Mouse (Mus musculus) thymus, postnatal 4 days (tissue): ENCODE measurements around the gene Zbtb16.

Source experiments
- DNase-seq: peaks from one replicate; pipeline ENCODE4 v3.0.0; 2021

The Zbtb16 gene

DNA sequence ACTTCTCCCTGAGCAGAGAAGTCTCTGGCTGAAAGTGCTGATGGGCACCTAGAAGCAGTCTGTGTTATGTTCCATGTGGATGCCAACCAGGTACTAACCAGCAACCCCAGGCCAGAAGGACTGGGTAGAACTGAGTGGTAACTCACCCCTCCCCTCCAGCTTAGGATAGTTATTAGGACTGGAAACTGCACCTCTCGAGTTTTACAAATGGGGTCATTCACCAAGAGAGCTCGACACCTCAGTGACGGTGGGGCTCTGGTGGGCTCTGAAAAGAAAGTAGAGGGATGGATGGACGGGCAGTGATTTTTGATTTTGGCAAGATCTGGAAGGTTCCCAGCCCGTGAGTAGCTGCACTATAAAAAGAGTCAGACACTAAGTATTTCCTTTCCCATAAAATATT is 71.7 kb downstream of the Zbtb16 start:
- DNase-seq = no peak

DNA sequence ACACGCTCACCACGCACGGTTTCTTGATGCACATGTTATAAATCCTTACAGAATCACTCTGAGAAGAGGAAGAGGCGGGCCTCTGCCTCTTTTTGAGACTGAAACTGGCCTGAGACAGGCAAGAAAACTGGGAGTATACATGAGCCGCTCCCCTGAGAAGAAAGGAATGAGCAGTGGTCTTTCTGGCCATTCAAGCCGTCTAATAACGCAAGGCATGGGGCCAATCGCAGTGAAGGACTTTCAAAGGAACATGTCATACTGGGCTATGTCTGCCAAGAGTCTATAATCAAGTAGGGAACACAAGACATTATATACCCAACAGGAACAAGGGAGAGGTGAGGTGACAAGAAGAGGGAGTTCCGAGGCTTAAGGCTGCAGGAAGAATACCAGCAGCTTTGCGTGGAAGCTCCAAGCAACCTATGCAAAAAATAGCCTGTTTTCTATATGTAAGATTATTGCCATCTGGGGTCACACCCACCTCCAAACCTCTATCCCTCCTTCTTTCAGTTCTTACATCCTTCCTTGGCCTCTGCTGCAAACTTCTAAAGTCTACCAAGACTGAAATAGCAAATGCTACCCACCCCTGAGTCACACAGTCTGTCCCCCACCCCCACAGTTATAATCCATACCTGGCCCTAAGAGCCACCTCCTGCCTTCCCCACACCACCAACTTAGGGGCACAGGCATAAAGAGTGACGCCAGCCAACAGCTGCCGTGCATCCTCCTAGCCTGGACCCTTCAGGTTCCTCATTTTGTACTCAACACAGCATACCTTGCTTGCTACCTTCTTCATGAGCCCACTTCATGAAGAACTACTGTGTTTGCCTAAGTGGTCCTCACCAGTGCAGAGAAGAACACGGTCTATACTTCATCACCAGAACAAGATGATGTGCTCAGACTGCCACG is 74.0 kb downstream of the Zbtb16 start:
- DNase-seq = no peak

DNA sequence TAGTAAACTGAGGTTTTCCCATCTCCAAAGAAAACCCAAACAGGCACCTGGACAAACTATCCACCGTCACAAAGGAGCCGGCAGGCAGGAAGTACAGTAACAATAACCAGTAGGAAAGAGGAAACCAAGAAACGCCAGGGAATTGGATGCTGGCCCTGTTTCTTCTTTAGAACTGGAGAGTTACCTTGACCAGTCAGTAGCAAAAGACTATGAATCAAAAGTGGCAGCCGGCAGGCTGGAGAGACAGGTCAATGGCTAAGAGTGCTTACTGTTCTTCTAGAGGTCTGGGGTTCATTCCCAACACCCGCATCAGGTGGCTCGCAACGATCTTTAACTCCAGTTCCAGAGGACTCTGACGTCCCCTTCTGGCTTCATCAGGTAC is 74.9 kb downstream of the Zbtb16 start:
- DNase-seq = no peak

DNA sequence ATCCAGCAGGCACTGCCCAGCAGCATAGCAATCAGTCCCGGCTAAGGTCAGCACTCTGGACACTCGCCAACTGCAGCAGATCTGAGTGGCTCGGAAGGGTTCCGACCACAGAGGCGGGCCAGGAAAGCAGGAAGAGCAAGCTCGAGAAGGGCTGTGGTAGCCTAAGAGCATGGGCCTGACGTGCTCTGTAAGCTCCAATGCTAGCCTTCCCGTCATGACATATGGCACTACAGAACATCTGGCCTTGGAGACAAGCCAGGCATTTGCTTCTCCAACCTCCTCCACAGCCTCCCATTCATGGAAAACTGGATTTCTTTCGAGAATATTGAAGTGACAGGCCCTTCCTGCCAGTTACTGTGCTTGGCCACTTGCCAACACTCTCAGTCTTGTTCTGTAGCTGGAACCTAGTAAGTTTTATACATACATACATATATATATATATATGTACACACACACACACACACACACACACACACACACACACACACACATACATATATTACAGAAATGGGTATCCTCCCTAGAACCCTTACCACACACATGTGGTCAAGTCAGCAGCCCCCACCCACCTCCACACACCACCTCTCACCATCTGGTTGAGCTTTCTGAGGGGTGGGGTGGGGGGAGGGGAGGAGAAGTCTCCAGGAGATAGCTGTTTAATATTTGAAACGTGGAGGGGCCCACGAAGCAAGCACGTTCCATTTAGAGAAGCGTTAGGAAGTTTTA is 75.4 kb downstream of the Zbtb16 start:
- DNase-seq = no peak

DNA sequence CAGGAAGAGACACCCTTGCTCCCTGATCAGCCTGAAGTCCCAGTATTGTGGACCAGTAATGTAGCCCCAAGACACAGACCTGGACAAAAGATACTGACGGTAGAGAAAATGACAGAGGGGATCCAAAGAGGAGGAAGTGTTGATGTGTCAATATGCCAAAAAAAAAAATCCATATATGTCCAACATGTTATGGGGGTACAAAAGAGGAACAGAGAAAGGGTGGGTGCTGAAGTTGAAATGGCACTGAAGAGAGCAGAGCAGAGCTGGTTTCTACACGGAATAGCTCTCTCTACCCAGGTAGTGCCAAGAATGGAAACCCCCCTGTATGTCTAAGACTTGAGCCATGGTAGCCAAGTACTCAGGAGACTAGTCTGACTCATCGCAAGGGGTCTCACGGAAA is 76.9 kb downstream of the Zbtb16 start:
- DNase-seq = no peak

DNA sequence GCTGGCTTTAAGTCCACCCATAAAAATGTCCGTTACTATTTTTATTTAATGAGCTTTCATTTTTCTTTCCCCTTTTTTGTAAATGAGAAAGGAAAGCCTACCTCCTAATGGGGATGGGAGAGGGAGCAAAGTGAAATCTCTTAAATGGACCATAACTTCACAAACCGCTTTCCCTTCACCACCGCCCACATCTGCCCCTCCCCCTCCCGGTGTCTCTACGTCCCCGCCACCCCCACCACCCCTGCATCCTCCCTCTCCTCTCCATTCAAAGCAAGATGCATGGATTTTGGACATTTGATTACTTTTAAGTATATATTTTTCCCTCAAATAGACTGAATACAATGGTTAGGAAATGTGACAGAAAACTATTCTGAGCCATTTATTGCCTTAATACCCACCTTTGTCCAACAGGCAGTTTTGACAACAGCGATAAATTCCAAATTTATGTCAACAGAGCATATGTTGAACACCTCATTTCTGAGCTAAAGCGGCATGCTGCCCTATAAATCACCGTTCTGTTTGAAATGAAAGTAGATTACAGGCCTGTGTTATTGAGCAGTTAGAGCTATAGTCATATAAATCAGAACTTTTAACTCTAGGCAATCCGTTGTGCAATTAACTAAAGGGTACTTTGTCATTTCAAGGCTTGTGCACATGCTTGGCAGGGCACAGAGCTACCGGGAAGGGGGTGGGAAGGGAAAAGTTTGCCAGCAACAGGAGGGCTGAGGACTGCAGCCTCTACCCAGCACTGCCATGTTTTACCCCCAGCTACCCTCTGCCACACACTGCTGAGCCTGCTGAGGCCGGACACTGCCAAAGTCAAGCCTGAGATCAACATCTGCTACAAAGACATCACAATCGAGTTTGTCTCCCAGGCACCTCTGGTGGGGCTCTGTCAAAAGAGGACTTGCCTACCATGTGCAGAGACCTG is 78.1 kb downstream of the Zbtb16 start:
- DNase-seq = no peak

DNA sequence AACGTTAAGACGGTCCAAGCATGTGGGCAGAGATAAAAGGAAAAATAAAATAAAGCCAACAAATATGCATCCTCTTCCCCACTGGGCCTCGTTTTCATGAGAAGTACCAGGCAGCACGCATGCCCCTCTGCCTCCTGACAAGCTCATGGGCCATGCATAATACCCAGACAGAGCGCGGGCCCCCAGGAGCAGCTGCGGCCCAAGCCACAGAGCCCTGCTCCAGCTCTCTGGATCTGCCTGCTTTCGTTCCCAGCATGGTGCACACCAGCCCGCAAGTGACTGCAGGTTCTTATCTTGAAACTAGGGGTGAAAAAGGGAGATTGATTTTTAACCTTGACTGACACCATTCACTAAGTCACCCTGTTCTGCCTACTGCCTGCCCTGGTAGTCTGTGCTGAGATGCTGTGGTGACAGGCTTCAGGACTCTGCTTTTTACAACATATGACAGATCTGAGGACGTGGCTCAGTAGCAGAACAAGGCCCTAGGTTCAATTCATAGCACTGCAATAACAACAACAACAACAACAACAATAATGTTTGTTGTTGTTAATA is 79.7 kb downstream of the Zbtb16 start:
- DNase-seq = no peak

DNA sequence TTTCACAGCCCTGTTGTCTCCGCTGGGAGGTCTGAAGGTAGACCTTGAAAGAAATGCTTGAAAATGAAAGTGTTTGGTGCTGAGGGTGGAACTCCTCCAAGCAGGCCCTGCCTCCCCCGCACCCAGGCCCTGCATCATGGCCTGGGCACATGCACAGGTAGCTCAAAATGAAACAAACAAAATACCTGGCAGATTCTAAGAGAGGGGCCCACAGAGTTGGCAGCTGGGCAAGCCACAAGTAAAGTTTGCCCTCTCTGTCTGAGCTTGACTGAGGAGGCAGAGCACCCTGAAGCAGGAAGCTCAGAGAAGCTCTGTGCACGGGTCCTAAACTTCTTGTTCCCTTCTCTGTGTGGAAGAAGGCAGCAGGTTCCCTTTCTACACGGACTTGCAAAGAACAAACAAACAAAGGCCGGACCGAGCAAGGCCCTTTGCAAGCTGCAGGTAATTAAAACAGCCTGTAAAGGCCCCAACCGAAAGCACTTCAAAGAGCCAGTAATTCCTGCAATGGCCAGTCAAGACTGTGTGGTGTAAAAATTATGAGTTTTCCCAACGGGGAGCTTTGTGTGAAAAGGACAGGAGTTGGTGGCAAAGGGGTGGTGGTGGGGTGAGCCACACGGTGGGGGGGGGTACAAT is 80.5 kb downstream of the Zbtb16 start:
- no peak for DNase-seq

DNA sequence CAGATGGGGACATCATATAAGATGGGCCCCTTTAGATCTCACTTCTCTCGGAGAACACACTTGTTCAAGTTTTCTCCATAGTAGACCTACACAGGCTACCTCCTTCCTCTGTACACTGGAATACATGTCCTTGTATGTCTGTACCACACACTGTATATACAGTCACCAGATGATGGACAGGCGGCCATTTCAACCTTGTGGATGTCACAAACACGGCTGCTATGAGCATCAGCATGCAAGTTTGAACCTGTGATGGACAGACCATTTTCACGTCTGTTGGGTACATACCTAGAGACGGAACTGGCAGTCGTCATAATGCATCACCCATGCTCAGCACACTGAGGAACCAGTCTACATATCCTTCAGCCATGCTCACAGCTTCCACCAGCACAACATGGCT is 81.6 kb downstream of the Zbtb16 start:
- DNase-seq = no peak

DNA sequence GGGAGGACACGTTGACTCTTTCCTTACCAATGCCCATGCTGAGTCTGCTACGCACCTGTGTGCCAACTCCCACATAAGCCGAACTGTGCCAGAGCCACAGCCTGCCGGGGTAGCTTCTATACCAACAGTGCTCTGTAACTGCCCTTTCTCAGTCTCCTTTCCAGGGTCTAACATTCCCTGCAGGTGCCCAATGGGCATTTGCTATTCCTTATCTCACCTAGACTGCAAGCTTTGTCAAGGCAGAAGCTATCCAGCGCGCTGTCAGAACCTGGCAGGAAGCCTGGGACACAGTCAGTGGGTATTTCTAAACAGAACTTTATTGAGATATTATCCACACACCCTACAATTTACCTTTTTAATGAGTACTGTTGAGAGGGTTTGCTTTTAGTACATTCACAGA is 82.1 kb downstream of the Zbtb16 start:
- DNase-seq = no peak

DNA sequence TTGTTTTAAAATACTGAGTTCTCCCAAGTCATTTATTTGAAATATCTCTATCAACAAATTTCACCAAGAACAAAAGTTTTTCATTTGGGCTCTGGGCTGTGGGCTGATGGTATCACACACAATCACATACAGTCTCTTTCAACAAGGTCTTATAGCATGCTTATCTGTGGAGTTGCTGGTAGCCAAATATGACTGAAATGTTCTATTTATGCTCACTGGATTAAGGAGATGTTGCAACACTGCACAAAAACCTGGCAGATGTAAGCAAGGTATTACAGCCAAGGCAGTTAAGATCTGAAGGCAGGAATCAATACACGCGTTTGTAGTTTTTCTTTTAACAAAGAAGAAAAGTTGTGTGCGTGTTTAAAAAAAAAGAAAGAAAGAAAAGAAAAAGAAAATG is 84.1 kb downstream of the Zbtb16 start:
- no peak for DNase-seq

DNA sequence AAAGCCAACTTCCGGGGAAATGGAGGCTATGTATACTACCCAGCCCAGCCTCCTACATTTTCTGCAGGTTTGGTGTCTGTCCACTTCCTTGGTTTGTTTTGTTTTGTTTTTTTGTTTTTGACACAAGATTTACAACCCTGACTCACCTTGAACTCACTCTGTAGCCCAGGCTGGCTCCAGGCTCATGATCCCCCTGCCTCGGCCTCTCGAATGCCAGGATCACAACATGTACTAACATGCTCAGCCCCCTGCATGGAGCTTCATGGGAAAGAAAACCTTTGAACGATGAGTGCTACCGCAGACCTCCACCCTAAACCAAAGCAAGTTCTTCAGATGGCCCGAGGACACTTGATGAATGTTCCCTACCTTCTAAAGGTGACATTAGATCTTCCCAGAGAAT is 86.4 kb downstream of the Zbtb16 start:
- DNase-seq = no peak

DNA sequence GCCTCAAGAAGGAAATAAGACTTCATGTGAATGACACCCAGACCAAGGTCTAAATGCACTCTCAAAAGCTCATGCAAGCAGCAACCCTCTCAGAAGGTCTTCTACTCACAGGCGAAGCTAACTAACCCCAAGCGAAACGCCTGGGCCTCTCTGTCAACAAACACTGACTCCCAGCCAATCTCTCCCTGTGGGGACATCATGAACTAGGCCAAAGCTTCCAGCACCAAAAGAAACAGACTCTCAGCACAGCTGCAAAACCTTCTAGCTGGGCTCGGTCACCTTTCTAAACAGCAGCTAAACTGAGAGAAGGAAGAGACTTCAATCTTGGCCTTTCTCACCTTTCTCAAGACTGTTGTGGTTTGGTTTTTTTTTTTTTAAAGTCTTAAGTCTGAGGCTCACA is 86.9 kb downstream of the Zbtb16 start:
- DNase-seq = no peak

DNA sequence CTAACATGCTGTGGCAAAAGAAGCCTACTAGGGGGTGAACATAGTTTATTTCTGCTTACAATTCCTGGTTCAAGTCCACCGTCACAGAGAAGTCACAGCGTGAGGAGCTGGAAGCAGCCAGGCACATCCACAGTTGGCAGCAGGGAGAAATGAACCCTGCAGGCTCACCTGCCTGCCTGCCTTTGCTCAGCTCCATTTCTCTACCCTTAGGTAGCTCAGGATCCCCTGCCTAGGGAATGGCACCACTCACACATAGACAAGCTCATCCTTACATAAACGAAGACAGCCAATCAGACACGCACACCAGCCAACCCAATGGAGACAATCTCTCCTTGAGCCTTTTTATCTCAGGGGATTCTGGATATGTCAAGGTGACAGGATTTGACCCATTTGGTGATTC is 87.3 kb downstream of the Zbtb16 start:
- DNase-seq = no peak

DNA sequence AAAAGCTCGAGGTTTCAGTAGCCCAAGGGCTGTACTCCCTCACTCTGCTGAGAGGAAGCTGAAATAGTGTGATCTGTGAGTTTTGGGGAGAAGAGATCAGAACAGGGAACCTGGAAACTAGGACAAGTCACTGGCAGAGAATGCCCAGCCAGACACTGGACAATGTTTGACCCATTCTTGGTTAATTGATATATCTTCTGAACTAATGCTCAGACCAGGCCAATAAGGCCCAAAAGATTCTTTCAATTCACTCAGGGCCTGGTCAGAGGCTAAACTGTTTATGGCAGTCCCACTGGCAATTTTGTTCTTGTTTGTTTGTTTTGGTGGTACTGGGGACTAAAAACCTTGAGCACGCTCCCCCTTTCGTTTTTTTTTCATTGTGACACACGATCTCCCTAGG is 87.8 kb downstream of the Zbtb16 start:
- no peak for DNase-seq

DNA sequence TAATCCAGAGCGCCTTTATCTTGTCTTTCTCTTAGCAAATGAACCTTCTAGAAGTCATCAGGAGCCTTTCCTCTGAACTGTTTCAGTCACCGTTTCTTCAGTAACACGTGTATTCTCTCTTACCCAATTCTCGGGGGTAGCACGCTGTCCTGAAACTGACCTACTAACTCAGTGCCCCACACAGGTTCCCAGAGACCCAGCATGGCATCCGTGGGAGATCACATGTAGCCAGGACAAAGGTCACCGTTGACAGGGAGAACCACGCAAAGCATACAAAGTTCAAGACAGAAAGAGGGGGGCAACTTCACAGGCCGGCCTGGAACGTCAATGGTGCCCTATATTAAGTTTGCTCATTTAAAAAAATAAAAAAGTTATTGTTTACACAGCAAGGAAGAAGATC is 89.5 kb downstream of the Zbtb16 start:
- no peak for DNase-seq

DNA sequence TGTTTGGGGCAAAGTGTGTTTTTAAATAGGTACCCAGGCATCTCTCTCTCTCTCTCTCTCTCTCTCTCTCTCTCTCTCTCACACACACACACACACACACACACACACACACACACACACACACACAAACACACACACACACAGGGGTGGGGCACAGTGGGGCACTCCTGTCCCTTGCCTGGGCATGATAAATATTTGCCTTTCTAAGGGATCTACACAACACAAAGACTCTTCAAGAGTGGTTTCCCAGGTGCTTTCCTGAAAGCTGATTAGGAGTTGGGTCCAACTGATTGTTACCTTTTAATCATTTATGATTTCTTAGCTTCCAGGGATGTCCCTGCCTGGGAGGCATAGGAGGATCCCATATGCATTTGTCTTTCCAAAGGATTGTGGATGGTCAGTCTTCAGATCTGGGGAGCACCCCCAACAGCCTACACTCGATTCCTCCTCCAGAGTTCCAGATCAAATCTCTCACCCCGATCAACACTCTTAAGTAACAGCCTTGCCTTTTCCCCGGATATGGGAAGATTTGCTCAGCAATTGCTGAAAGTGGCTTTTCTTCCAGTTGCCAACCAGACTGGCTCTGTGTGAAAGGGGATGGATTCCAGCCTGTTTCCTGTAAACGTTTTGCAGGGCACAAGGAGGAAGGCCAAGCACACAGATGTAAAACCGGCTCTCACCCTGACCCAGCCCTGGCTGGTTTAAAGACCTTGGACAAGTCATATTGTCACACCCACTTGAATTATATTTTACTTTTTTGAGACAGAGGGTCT is 90.5 kb downstream of the Zbtb16 start:
- no peak for DNase-seq

DNA sequence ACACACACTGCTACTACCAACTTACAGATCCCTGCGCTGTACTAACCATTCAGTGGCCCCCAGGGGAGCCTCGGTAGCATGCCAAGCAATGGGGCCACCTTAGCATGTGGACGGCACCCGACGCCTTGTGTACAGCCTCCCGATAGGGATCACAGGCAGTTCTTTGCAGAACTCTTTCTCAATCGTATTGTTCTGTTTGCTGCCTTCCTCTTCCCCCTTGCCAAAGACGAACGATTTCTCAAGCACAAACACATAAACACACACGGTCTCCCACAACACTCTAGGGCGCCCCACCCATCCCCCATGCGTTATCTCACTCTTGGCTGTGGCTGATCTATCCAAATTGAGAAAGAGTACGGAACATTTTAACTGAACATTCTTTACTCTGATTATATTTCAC is 91.1 kb downstream of the Zbtb16 start:
- DNase-seq = no peak

DNA sequence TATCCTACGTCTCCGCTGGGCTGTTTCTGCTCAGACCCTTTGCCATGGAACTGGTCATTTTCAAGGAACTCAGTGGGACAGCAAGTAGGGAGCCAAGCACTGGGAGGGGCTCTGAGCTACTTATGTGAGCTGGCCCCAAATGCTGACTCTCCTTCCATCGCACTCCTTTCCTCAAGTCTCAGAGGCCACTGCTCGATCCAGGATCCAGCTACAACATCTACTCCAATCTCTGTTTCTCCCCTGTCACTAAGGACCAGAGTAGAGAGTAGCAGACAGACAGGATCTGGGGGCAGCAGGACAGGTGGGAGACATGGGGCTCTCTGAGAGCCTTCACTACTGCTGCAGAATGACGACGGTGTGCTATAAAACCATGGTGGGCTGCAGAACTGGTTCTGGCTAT is 91.6 kb downstream of the Zbtb16 start:
- DNase-seq = no peak

DNA sequence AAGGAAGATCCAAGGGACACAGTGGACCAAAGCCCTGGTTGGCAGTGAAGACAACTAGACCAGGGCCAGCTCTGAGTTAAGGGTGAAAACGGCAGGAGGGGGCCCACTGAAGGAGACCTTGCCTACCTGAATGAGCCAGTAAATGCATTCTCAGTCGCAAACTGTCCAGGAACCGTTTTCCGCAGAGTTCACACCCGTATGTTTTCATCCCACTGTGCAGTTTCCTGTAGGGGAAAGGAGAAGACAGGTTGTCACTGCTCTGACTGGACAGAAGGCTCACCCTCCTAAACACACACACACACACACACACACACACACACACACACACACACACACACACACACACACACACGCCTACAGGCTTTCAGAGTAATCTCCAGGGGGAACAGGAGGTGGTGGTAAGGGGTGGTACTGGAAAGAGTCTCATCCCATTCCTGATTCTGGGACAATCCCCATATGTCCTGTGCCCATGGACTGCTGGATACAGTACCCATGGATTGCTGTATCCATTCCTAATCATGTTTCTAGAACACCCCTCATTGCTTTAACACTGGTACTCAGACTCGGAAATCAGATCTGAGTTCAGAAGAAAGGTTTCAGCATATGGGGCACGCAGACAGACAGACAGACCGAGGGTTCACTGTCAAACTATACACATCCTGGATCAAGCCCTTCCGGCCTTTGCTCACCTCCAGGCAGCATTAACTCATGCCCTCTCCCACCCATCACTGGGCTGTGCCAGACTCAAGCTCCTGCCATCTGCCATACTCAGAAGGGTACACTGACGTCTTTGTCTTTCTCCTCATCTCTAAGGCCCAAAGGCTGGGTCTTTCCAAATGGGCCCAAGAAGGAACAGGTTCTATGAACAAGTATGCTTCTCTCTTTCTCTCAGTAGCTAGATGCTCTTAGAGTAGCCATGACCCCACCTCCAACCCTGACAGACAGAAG is 92.4 kb downstream of the Zbtb16 start:
- no peak for DNase-seq

DNA sequence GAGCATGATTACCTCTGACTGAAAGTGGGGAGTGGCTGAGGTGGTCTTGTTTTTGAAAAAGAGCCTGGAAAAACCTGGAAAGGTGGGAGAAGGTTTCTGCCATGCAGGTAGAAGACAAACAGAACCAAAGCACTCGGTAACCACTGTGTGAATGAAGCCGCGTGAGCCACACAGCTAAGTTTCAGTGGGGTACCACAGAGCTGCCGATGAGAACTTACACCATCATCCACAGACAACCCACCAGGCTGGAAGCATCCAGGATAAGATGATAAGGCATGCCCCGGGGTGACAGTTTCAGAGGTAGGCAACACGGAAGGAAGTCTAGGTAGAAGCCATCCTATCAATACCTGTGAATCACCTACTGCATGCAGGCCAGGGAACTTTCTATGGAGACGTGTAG is 93.9 kb downstream of the Zbtb16 start:
- DNase-seq = no peak
